Mouse (Mus musculus) bone marrow, adult 2 months (tissue): ENCODE data around the gene Dolpp1.

Experiments used
- CTCF ChIP-seq: fragments of 200-500 bp; IDR thresholded peaks from 2 replicates; pipeline ENCODE4 v1.5.1; 2011; ENCODE audit warnings: low read length, control low read depth; ENCODE audit not compliant: control insufficient read depth, insufficient read depth
- POLR2A ChIP-seq: fragments of 200-500 bp; IDR thresholded peaks from 2 replicates; pipeline ENCODE4 v1.6.1; 2011; ENCODE audit warnings: low read depth, mild to moderate bottlenecking, control low read depth, low read length, borderline replicate concordance; ENCODE audit not compliant: control insufficient read depth

DNA sequence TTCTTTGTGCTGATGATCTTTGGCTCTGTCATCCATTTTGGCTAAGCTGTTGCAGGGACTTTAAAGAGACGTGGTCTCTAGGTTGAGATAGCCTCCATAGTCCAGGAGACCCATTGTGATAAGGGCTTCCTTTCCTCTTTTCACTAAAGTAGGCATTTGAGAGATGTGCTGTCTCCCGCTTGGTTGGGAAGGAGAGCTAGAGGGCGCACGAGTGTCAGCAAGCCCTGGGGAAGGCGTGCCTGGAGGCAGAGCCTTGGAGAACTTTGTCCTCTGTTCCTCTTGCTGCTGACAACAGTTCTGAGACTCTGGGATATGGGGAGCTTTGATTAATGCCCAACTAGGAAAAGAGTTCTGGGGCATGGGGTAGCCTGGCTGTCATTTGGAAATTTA, 44.1 kb downstream of the Dolpp1 start:
- TF ChIP-seq POLR2A: no peak
- peak; percentile 31; the same call in 1 of the 2 replicates for TF ChIP-seq CTCF
